ENCODE assay signal across 30 mouse cellular contexts in the genomic region with DNA sequence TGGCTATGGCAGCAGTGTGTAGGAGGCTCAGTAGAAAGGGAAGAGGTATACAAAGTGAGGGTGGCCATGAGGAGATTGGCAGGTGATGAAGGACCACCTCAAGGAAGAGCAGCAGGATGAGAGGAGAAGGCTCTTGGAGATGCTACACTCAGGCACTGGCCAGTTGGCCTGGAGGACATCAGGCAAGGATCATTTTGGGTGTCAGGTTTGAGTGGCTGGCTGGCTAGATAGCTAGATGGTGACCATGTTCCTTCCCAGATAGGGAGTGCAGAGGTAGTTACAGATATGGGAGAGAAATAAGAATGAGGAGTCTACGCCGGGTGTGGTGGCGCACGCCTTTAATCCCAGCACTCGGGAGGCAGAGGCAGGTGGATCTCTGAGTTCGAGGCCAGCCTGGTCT. TPM values are rescaled to one million over a fixed set of nuclear protein-coding genes. Genes with fewer than 3 reads are reported as not detected.
DNase-seq lines count a peak whose midpoint lies in the region; ATAC-seq and TF ChIP-seq lines count a peak whose summit lies in the region.
"Had no signal": no experiment of that assay in that cellular context is flagged by ENCODE, and none has a peak within 500 bp of the region (broad histone marks: within the 10 kb centered on the region; RNA-seq: fewer than 3 reads in every experiment).

No protein-coding gene starts in this region.

- H3K4me3 ChIP-seq in erythroblast, embryonic 14.5 days (replicated peaks): peak overlapping the region; percentile 27
- no peak overlapping the region for H3K4me3 ChIP-seq in bone marrow, adult 2 months (replicated peaks; ENCODE audit: control insufficient read depth, low read depth, low read length)
- H3K4me3 ChIP-seq in liver, embryonic 12.5 days: 0 out of 2 replicates have a peak overlapping the region, but pooled peaks have one; percentile 4
- H3K4me3 ChIP-seq in liver, embryonic 15.5 days (replicated peaks): no peak overlapping the region
- H3K4me3 ChIP-seq in midbrain, embryonic 15.5 days: no peak overlapping the region
- H3K4me3 ChIP-seq: embryonic facial prominence, embryonic 12.5 days; embryonic facial prominence, embryonic 15.5 days; forebrain, embryonic 10.5 days; forebrain, embryonic 13.5 days; heart, embryonic 13.5 days; hindbrain, embryonic 12.5 days; hindbrain, embryonic 15.5 days had no signal

- TF ChIP-seq CTCF in bone marrow, adult 2 months (IDR thresholded peaks at IDR 0.05; ENCODE audit: control insufficient read depth, insufficient read depth, low read length): no peak

- no peaks in the 10 kb centered on the region for H3K9me3 ChIP-seq in erythroblast, embryonic 14.5 days (ENCODE audit: control insufficient read depth, low read length)
- no peaks in the 10 kb centered on the region for H3K9me3 ChIP-seq in liver, embryonic 12.5 days (replicated peaks)
- no peaks in the 10 kb centered on the region for H3K9me3 ChIP-seq in liver, embryonic 15.5 days (replicated peaks)
- H3K9me3 ChIP-seq in midbrain, embryonic 15.5 days: no peaks in the 10 kb centered on the region
- H3K9me3 ChIP-seq: embryonic facial prominence, embryonic 12.5 days; embryonic facial prominence, embryonic 15.5 days; forebrain, embryonic 10.5 days; forebrain, embryonic 13.5 days; heart, embryonic 13.5 days; hindbrain, embryonic 12.5 days; hindbrain, embryonic 15.5 days had no signal

- H3K36me3 ChIP-seq in erythroblast, embryonic 14.5 days (ENCODE audit: control insufficient read depth): peaks cover 78% of the 10 kb centered on the region
- peaks cover 65% of the 10 kb centered on the region for H3K36me3 ChIP-seq in liver, embryonic 12.5 days
- peaks cover 53% of the 10 kb centered on the region for H3K36me3 ChIP-seq in liver, embryonic 15.5 days (replicated peaks)
- H3K36me3 ChIP-seq in midbrain, embryonic 15.5 days (replicated peaks): no peaks in the 10 kb centered on the region; the same call in 1 of the 2 replicates

- TF ChIP-seq POLR2A in bone marrow, adult 2 months (IDR thresholded peaks at IDR 0.05; ENCODE audit: borderline replicate concordance, control insufficient read depth, low read depth, low read length): no peak

- no peaks in the 10 kb centered on the region for H3K27me3 ChIP-seq in erythroblast, embryonic 14.5 days (ENCODE audit: control insufficient read depth)
- no peaks in the 10 kb centered on the region for H3K27me3 ChIP-seq in liver, embryonic 12.5 days (replicated peaks)
- no peaks in the 10 kb centered on the region for H3K27me3 ChIP-seq in liver, embryonic 15.5 days
- no peaks in the 10 kb centered on the region for H3K27me3 ChIP-seq in midbrain, embryonic 15.5 days (replicated peaks)
- H3K27me3 ChIP-seq: embryonic facial prominence, embryonic 12.5 days; embryonic facial prominence, embryonic 15.5 days; forebrain, embryonic 13.5 days; heart, embryonic 13.5 days; hindbrain, embryonic 12.5 days; hindbrain, embryonic 15.5 days had no signal

- DNase-seq in right cerebral cortex, adult 2 months (ENCODE audit: low spot score in 2 of 2): no peak
- DNase-seq in cerebellum, adult 18-20 months: no peak
- DNase-seq: adrenal gland, adult 8-10 months; adrenal gland, postnatal 25 days; cerebellum, adult 2 months; cerebellum, adult 9-11 months; gastrocnemius, postnatal 10 days; gastrocnemius, postnatal 36 days had no signal

- peaks cover 97% of the 10 kb centered on the region for H3K4me1 ChIP-seq in erythroblast, embryonic 14.5 days (ENCODE audit: control insufficient read depth)
- peaks cover 11% of the 10 kb centered on the region for H3K4me1 ChIP-seq in bone marrow, adult 2 months (ENCODE audit: control insufficient read depth, insufficient read depth, low read length)
- H3K4me1 ChIP-seq in liver, embryonic 12.5 days: peaks cover 92% of the 10 kb centered on the region
- H3K4me1 ChIP-seq in liver, embryonic 15.5 days (replicated peaks): peaks cover 97% of the 10 kb centered on the region
- peaks cover 26% of the 10 kb centered on the region for H3K4me1 ChIP-seq in midbrain, embryonic 15.5 days

- H3K27ac ChIP-seq in bone marrow, adult 2 months (ENCODE audit: control insufficient read depth, insufficient read depth, low read depth, low read length, poor library complexity): 0 out of 2 replicates have a peak overlapping the region, but pooled peaks have one; percentile 19
- peak overlapping the region; percentile 98 for H3K27ac ChIP-seq in liver, embryonic 12.5 days
- peak overlapping the region; percentile 94 for H3K27ac ChIP-seq in liver, embryonic 15.5 days (replicated peaks)
- no peak overlapping the region for H3K27ac ChIP-seq in midbrain, embryonic 15.5 days
- H3K27ac ChIP-seq: embryonic facial prominence, embryonic 12.5 days; embryonic facial prominence, embryonic 15.5 days; forebrain, embryonic 10.5 days; heart, embryonic 13.5 days; hindbrain, embryonic 12.5 days; hindbrain, embryonic 15.5 days had no signal

- WGBS in bone marrow, adult 2 months: 82% methylated on average over 6 of the region's 6 CpGs
- WGBS in liver, embryonic 12.5 days (ENCODE audit: insufficient replicate concordance): 58% methylated on average over 6 of the region's 6 CpGs
- 51% methylated on average over 6 of the region's 6 CpGs for WGBS in liver, embryonic 15.5 days (ENCODE audit: insufficient replicate concordance)
- WGBS in midbrain, embryonic 15.5 days: 96% methylated on average over 6 of the region's 6 CpGs

- peak overlapping the region; percentile 93 for H3K9ac ChIP-seq in liver, embryonic 12.5 days
- no peak overlapping the region for H3K9ac ChIP-seq in liver, embryonic 15.5 days
- H3K9ac ChIP-seq in midbrain, embryonic 15.5 days: no peak overlapping the region
- H3K9ac ChIP-seq: embryonic facial prominence, embryonic 12.5 days; embryonic facial prominence, embryonic 15.5 days; heart, embryonic 13.5 days; hindbrain, embryonic 12.5 days; hindbrain, embryonic 15.5 days had no signal

- H3K4me2 ChIP-seq in liver, embryonic 12.5 days: peak overlapping the region; percentile 94
- H3K4me2 ChIP-seq in liver, embryonic 15.5 days: peak overlapping the region; percentile 88
- no peak overlapping the region for H3K4me2 ChIP-seq in midbrain, embryonic 15.5 days
- H3K4me2 ChIP-seq: embryonic facial prominence, embryonic 12.5 days; embryonic facial prominence, embryonic 15.5 days; forebrain, embryonic 13.5 days; heart, embryonic 13.5 days; hindbrain, embryonic 12.5 days; hindbrain, embryonic 15.5 days had no signal

- no peak for ATAC-seq in erythroblast, adult 5-6 weeks (replicated peaks; ENCODE audit: low FRiP score, poor library complexity, severe bottlenecking)
- no peak for ATAC-seq in liver, embryonic 12.5 days
- no peak for ATAC-seq in liver, embryonic 15.5 days (ENCODE audit: insufficient read depth)
- no peak for ATAC-seq in midbrain, embryonic 15.5 days (replicated peaks)
- ATAC-seq: activated CD4-positive, CD25-positive, alpha-beta regulatory T cell, adult 4 months; forebrain, embryonic 13.5 days; forebrain, embryonic 16.5 days had no signal

RNA-seq across cellular contexts. Expression of gene Kmt5c, which starts 5.0 kb away (rescaled TPM):
- polyA plus RNA-seq in erythroblast, embryonic 14.5 days (2012): 67.3 and 67.8 TPM in 2 replicates
- total RNA-seq in erythroblast, adult 5-6 weeks (2015; ENCODE audit: low replicate concordance): 11.3 and 15.9 TPM in 2 replicates
- 32.0 and 42.2 TPM in 2 replicates for total RNA-seq in erythroblast, adult 5-6 weeks (2017; ENCODE audit: low replicate concordance)
- polyA plus RNA-seq in bone marrow, adult 2 months (2011; ENCODE audit: insufficient read depth, insufficient read length, low replicate concordance, missing spikeins): 98.4 and 144 TPM in 2 replicates
- 79.0 and 79.5 TPM in 2 replicates for polyA plus RNA-seq in liver, embryonic 12.5 days (2016; fragmentation: Nextera tagmentation; extraction: Ambion mirVana)
- polyA plus RNA-seq in liver, embryonic 15.5 days (2015; fragmentation: Nextera tagmentation; extraction: Ambion mirVana): 50.1 and 56.1 TPM in 2 replicates
- polyA plus RNA-seq in midbrain, embryonic 15.5 days (2015; fragmentation: Nextera tagmentation; extraction: Ambion mirVana): 75.3 and 77.2 TPM in 2 replicates

RNA-seq across cellular contexts. Expression of gene Cox6b2, which starts 8.0 kb away (rescaled TPM):
- 25.4 and 26.4 TPM in 2 replicates for polyA plus RNA-seq in erythroblast, embryonic 14.5 days (2012)
- 33.2 and 44.4 TPM in 2 replicates for total RNA-seq in erythroblast, adult 5-6 weeks (2015; ENCODE audit: low replicate concordance)
- total RNA-seq in erythroblast, adult 5-6 weeks (2017; ENCODE audit: low replicate concordance): 18.8 and 22.3 TPM in 2 replicates
- polyA plus RNA-seq in bone marrow, adult 2 months (2011; ENCODE audit: insufficient read depth, insufficient read length, low replicate concordance, missing spikeins): 169 and 179 TPM in 2 replicates
- 152 and 159 TPM in 2 replicates for polyA plus RNA-seq in liver, embryonic 12.5 days (2016; fragmentation: Nextera tagmentation; extraction: Ambion mirVana)
- 66.0 and 79.3 TPM in 2 replicates for polyA plus RNA-seq in liver, embryonic 15.5 days (2015; fragmentation: Nextera tagmentation; extraction: Ambion mirVana)
- 21.6 and 23.6 TPM in 2 replicates for polyA plus RNA-seq in midbrain, embryonic 15.5 days (2015; fragmentation: Nextera tagmentation; extraction: Ambion mirVana)

RNA-seq across cellular contexts. Expression of gene Tmem150b, which starts 19.8 kb away (rescaled TPM):
- not detected in 2 replicates for polyA plus RNA-seq in erythroblast, embryonic 14.5 days (2012)
- total RNA-seq in erythroblast, adult 5-6 weeks (2015; ENCODE audit: low replicate concordance): 1.7 and 6.7 TPM in 2 replicates
- 2.1 and 2.7 TPM in 2 replicates for total RNA-seq in erythroblast, adult 5-6 weeks (2017; ENCODE audit: low replicate concordance)
- 5.1 and 7.2 TPM in 2 replicates for polyA plus RNA-seq in bone marrow, adult 2 months (2011; ENCODE audit: insufficient read depth, insufficient read length, low replicate concordance, missing spikeins)
- 0.08 and 0.12 TPM in 2 replicates for polyA plus RNA-seq in liver, embryonic 12.5 days (2016; fragmentation: Nextera tagmentation; extraction: Ambion mirVana)
- polyA plus RNA-seq in liver, embryonic 15.5 days (2015; fragmentation: Nextera tagmentation; extraction: Ambion mirVana): 0.14 and 0.37 TPM in 2 replicates
- polyA plus RNA-seq in midbrain, embryonic 15.5 days (2015; fragmentation: Nextera tagmentation; extraction: Ambion mirVana): 0.09 and 0.25 TPM in 2 replicates
- total RNA-seq: gastrocnemius, adult 18-20 months; gastrocnemius, postnatal 36 days had no signal
- polyA plus RNA-seq: activated CD4-positive, CD25-positive, alpha-beta regulatory T cell, adult 4 months; cerebellum, adult 2 months had no signal

RNA-seq across cellular contexts. Expression of gene Fam71e2, which starts 26.2 kb away (rescaled TPM):
- polyA plus RNA-seq in erythroblast, embryonic 14.5 days (2012): not detected in 2 replicates
- not detected in 2 replicates for total RNA-seq in erythroblast, adult 5-6 weeks (2015; ENCODE audit: low replicate concordance)
- total RNA-seq in erythroblast, adult 5-6 weeks (2017; ENCODE audit: low replicate concordance): not detected in 2 replicates
- not detected in 2 replicates for polyA plus RNA-seq in bone marrow, adult 2 months (2011; ENCODE audit: insufficient read depth, insufficient read length, low replicate concordance, missing spikeins)
- not detected in 2 replicates for polyA plus RNA-seq in liver, embryonic 12.5 days (2016; fragmentation: Nextera tagmentation; extraction: Ambion mirVana)
- polyA plus RNA-seq in liver, embryonic 15.5 days (2015; fragmentation: Nextera tagmentation; extraction: Ambion mirVana): not detected in 2 replicates
- not detected in 2 replicates for polyA plus RNA-seq in midbrain, embryonic 15.5 days (2015; fragmentation: Nextera tagmentation; extraction: Ambion mirVana)
- total RNA-seq: adrenal gland, adult 8-10 months; adrenal gland, postnatal 25 days; common myeloid progenitor, adult 5-6 weeks; ES-E14; gastrocnemius, adult 18-20 months; gastrocnemius, postnatal 10 days; gastrocnemius, postnatal 36 days; granulocyte monocyte progenitor cell, adult 5-6 weeks; heart, postnatal 25 days; hematopoietic stem cell, adult 5-6 weeks had no signal
- polyA plus RNA-seq: activated CD4-positive, CD25-positive, alpha-beta regulatory T cell, adult 4 months; cerebellum, adult 2 months; embryonic facial prominence, embryonic 12.5 days; embryonic facial prominence, embryonic 15.5 days; forebrain, embryonic 10.5 days; forebrain, embryonic 13.5 days; forebrain, embryonic 16.5 days; heart, embryonic 13.5 days; heart, embryonic 16.5 days; hindbrain, embryonic 12.5 days; hindbrain, embryonic 15.5 days had no signal

RNA-seq across cellular contexts. Expression of gene Il11, which starts 37.8 kb away (rescaled TPM):
- polyA plus RNA-seq in erythroblast, embryonic 14.5 days (2012): not detected in 2 replicates
- total RNA-seq in erythroblast, adult 5-6 weeks (2015; ENCODE audit: low replicate concordance): not detected in 2 replicates
- not detected in 2 replicates for total RNA-seq in erythroblast, adult 5-6 weeks (2017; ENCODE audit: low replicate concordance)
- polyA plus RNA-seq in bone marrow, adult 2 months (2011; ENCODE audit: insufficient read depth, insufficient read length, low replicate concordance, missing spikeins): not detected in 2 replicates
- 0.06 TPM in 1 of 2 replicates, not detected in the other for polyA plus RNA-seq in liver, embryonic 12.5 days (2016; fragmentation: Nextera tagmentation; extraction: Ambion mirVana)
- 0.06 TPM in 1 of 2 replicates, not detected in the other for polyA plus RNA-seq in liver, embryonic 15.5 days (2015; fragmentation: Nextera tagmentation; extraction: Ambion mirVana)
- 1.0 and 1.6 TPM in 2 replicates for polyA plus RNA-seq in midbrain, embryonic 15.5 days (2015; fragmentation: Nextera tagmentation; extraction: Ambion mirVana)
- total RNA-seq: gastrocnemius, postnatal 36 days; granulocyte monocyte progenitor cell, adult 5-6 weeks had no signal
- polyA plus RNA-seq: activated CD4-positive, CD25-positive, alpha-beta regulatory T cell, adult 4 months; forebrain, embryonic 10.5 days; heart, embryonic 13.5 days had no signal

Comparison
In these comparisons a context has a peak if more than half of its experiments do, and no peak if none do; other contexts are left out.
1. H3K4me3 ChIP-seq: peak in erythroblast, embryonic 14.5 days (single experiment) and liver, embryonic 12.5 days (single experiment); none in bone marrow, adult 2 months (single experiment), liver, embryonic 15.5 days (single experiment) and midbrain, embryonic 15.5 days (single experiment).